Mouse (Mus musculus) stomach, embryonic 14.5 days (tissue): ENCODE measurements around the gene Gm17268. TPM values are rescaled to one million over a fixed set of nuclear protein-coding genes. Genes with fewer than 3 reads are reported as not detected.
A peak's percentile ranks its signal among the peaks of the same experiment; 100 is the strongest.

ENCODE experiments used
- ATAC-seq: fragments of 200-750 bp; cut with Nextera tagmentation; 2 replicates; pipeline ENCODE4 v1.8.0; 2017; ENCODE audit warnings: low read depth, moderate TSS enrichment; ENCODE audit not compliant: insufficient number of reproducible peaks, insufficient read depth, low FRiP score
- H3K27ac ChIP-seq: fragments of 300-500 bp; sonication (generic); 2 replicates; pipeline ENCODE4 v1.5.1; 2014; ENCODE audit warnings: mild to moderate bottlenecking, low read length, moderate library complexity, mixed read lengths
- H3K27me3 ChIP-seq: fragments of 300-500 bp; sonication (generic); 2 replicates; pipeline ENCODE4 v1.6.1; 2014; ENCODE audit warnings: low read length, control low read depth, mixed read lengths; ENCODE audit not compliant: control insufficient read depth, insufficient read depth
- H3K36me3 ChIP-seq: fragments of 300-500 bp; sonication (generic); 2 replicates; pipeline ENCODE4 v1.6.1; 2014; ENCODE audit warnings: mild to moderate bottlenecking, control low read depth, low read length, moderate library complexity, mixed read lengths; ENCODE audit not compliant: control insufficient read depth, insufficient read depth
- H3K4me1 ChIP-seq: fragments of 300-500 bp; sonication (generic); 2 replicates; pipeline ENCODE4 v1.6.1; 2014; ENCODE audit warnings: low read length, control low read depth, mixed read lengths; ENCODE audit not compliant: control insufficient read depth, insufficient read depth
- H3K4me2 ChIP-seq: fragments of 300-500 bp; sonication (generic); replicated peaks from 2 replicates; pipeline ENCODE4 v1.6.1; 2014; ENCODE audit warnings: low read depth, low read length, control low read depth
- H3K4me3 ChIP-seq: fragments of 300-500 bp; sonication (generic); 2 replicates; pipeline ENCODE4 v1.5.1; 2014; ENCODE audit warnings: low read depth, low read length, control low read depth
- H3K9ac ChIP-seq: fragments of 300-500 bp; sonication (generic); replicated peaks from 2 replicates; pipeline ENCODE4 v1.6.1; 2014; ENCODE audit warnings: low read depth, mild to moderate bottlenecking, control low read depth, low read length, moderate library complexity, mixed read lengths
- H3K9me3 ChIP-seq: fragments of 300-500 bp; sonication (generic); 2 replicates; pipeline ENCODE4 v1.6.1; 2016; ENCODE audit warnings: low read depth, low read length, control low read depth; ENCODE audit not compliant: control insufficient read depth
- WGBS: fragments of 180-500 bp; shearing (Covaris S2); extraction: QIAGEN DNeasy Blood & Tissue Kit; methylation state at CpG from one replicate; pipeline ENCODE4 v1.1.7; 2014; 5-methylcytosine and 5-hydroxymethylcytosine counted together
- polyA plus RNA-seq: library from polyadenylated mRNA; unstranded; fragments of >200 nt; fragmentation: Nextera tagmentation; extraction: Ambion mirVana; gene quantifications from 2 replicates; pipeline ENCODE4 v1.2.1, GENCODE M21; 2014

Gm17268 gene
- polyA plus RNA-seq, 1 experiment from 2014 or later = not detected

DNA sequence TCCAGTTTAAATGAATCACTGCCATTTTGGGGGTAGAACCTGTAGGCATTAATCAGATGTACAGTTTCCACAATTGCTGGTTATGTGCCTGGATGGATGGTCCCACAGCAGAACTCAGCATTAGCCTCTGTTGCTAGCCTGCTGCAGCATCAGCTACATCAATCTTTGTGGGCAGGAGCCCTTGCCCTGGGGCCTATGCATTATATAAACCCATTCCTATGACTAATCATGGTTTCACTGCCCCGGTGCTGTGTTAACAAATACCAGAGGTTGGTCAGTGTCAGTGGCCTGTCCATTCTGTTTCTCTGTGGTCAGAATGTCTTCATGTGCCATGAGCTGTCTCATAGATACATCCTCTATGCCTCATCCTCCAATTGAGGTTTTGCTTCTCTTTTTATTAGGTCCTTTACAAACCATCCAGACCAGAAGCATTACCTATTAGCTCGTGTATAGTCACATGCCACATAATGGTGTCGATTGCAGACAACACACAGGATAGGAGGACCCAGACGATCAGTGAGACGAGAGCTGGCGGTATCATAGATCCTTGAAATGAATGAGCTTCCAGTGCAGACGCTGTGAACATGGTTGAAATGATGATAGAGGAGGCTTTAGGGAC lies 28.7 kb upstream of the Gm17268 start:
- Histone ChIP-seq H3K9me3 (no peaks in the 10 kb centered on the region), H3K4me2 (no peak overlapping the region), H3K9ac (no peak overlapping the region), H3K4me3 (no peak overlapping the region), H3K27me3 (no peaks in the 10 kb centered on the region), H3K27ac (no peak overlapping the region), H3K4me1 (no peaks in the 10 kb centered on the region), H3K36me3 (no peaks in the 10 kb centered on the region)
- ATAC-seq = no peak
- WGBS = 77% methylated on average over 7 of the region's 7 CpGs

- no peaks in the 10 kb centered on the region for H3K36me3 ChIP-seq
- no peak overlapping the region for H3K4me2 ChIP-seq
- no peak for ATAC-seq
- H3K9me3 ChIP-seq = no peaks in the 10 kb centered on the region
- WGBS = 71% methylated on average over 2 of the region's 2 CpGs
- no peak overlapping the region for H3K9ac ChIP-seq
- no peak overlapping the region for H3K27ac ChIP-seq
- no peaks in the 10 kb centered on the region for H3K4me1 ChIP-seq
- no peaks in the 10 kb centered on the region for H3K27me3 ChIP-seq
- H3K4me3 ChIP-seq = no peak overlapping the region
These were observed 25.1 kb upstream of the Gm17268 start for GRCm38 (mm10) chr11:82063454-82063853.

DNA sequence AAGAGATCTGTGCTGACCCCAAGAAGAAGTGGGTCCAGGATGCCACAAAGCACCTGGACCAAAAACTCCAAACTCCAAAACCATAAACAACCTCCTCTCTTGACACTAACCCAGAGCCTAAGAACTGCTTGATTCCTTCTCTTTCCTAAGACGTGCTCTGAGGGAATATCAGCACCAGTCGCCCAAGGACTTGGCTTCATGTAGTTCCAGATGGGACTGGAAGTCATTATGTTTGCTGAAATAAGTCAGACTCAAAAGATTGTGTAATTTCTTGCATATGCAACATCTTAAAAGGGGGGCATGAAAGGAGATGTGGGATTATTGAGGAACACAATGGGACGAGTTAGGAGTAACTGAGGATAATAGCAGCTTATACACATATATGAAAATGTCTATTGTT lies 23.9 kb upstream of the Gm17268 start:
- no peaks in the 10 kb centered on the region for H3K27me3 ChIP-seq
- H3K27ac ChIP-seq = no peak overlapping the region
- H3K4me3 ChIP-seq = no peak overlapping the region
- H3K9ac ChIP-seq = no peak overlapping the region
- no peaks in the 10 kb centered on the region for H3K4me1 ChIP-seq
- ATAC-seq = no peak
- H3K4me2 ChIP-seq = no peak overlapping the region
- 79% methylated on average over 3 of the region's 3 CpGs for WGBS
- H3K36me3 ChIP-seq = no peaks in the 10 kb centered on the region
- no peaks in the 10 kb centered on the region for H3K9me3 ChIP-seq

DNA sequence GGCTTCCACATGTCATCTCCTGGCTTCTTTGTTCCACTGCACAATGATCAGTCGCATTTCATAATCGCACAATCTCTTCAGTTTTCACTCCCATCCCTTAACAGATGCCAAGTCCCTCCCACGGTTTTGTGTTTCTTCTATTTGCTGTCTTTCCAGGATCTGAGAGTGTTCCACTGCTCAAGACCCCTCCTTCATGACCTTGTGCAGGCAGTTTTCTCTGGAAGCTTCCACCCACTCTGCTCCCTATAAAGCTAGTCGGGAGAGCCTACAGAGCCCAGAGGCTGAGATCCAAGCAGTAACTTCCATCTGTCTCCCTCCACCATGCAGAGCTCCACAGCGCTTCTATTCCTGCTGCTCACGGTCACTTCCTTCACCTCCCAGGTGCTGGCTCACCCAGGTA lies 19.3 kb upstream of the Gm17268 start, which contains the start of gene Ccl11:
Gene Ccl11, plus strand, starts transcription at position 178 of the 400 bp plus-strand sequence.
- no peak for ATAC-seq
- Histone ChIP-seq H3K9me3 (no peaks in the 10 kb centered on the region), H3K9ac (0 out of 2 replicates have a peak within 1 kb of the TSS, but pooled peaks have one; percentile 1), H3K4me3 (peak within 1 kb of the TSS; percentile 12; the same call in 1 of the 2 replicates), H3K27me3 (no peaks in the 10 kb centered on the region), H3K4me1 (no peaks in the 10 kb centered on the region), H3K27ac (no peak within 1 kb of the TSS), H3K4me2 (peak within 1 kb of the TSS; percentile 22), H3K36me3 (no peaks in the 10 kb centered on the region)
- WGBS = 63% methylated on average over 6 of the region's 6 CpGs

GRCm38 (mm10) chr11:82053849-82054248 lies 15.5 kb upstream of the Gm17268 start:
- no peak overlapping the region for H3K4me3 ChIP-seq
- H3K4me2 ChIP-seq = no peak overlapping the region
- H3K27ac ChIP-seq = no peak overlapping the region
- 84% methylated on average over 7 of the region's 7 CpGs for WGBS
- no peaks in the 10 kb centered on the region for H3K4me1 ChIP-seq
- no peak overlapping the region for H3K9ac ChIP-seq
- H3K36me3 ChIP-seq = no peaks in the 10 kb centered on the region
- H3K27me3 ChIP-seq = no peaks in the 10 kb centered on the region
- no peak for ATAC-seq
- no peaks in the 10 kb centered on the region for H3K9me3 ChIP-seq

DNA sequence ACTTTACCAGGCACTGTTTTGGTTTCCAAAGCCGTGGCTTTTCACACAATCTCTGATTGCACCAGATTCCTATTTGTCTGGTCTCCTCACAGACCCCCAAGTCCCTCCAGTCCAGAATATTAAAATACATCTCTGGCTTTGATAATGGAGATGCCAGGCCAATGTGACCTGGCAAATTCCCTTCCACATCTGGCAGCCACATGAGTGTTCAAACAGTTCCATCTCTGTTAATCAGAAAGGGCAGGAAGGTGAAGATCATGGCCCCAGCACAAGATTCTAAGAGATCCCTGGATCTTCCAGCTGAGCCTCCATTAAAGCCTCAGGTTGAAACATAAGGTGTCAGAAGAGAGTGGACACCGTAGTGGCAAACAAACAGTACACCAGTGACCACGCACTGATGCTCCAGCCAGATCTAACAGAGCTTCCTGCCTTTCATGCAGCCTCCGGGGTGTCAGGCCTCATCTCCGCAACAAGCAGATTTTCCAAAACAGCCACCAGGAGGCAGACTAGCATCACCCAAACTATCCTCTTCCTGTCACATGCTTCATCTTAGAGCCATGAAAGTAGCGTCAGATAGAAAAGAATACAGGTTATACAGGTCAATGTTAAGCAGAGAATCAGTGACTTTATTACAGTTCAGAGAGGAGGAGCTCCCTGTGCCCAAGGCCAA lies 9.5 kb upstream of the Gm17268 start:
- Histone ChIP-seq H3K27me3 (no peaks in the 10 kb centered on the region), H3K4me3 (no peak overlapping the region), H3K9ac (no peak overlapping the region), H3K36me3 (no peaks in the 10 kb centered on the region), H3K9me3 (no peaks in the 10 kb centered on the region), H3K4me1 (no peaks in the 10 kb centered on the region), H3K27ac (no peak overlapping the region), H3K4me2 (no peak overlapping the region)
- ATAC-seq = no peak
- WGBS = 41% methylated on average over 6 of the region's 6 CpGs

DNA sequence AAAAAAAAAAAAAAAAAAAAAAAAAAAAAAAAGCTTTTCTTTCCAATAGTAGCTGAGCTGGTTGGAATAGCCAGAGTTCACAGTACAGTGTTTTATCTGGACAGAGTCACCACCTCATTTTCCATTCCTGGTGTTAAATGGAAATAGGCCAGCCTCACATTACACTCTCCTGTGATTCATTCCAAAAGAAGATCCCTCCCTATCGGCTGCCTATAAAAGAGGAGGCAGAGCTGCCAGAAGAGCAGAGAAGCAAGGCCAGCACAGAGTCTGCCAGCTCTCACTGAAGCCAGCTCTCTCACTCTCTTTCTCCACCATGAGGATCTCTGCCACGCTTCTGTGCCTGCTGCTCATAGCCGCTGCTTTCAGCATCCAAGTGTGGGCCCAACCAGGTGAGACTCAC lies 7.1 kb upstream of the Gm17268 start, which contains the start of gene Ccl7:
Gene Ccl7, plus strand, starts transcription at position 242 of the 400 bp plus-strand sequence.
- Histone ChIP-seq H3K4me2 (no peak within 1 kb of the TSS), H3K9ac (no peak within 1 kb of the TSS), H3K9me3 (no peaks in the 10 kb centered on the region), H3K36me3 (no peaks in the 10 kb centered on the region), H3K4me3 (no peak within 1 kb of the TSS), H3K4me1 (no peaks in the 10 kb centered on the region), H3K27me3 (no peaks in the 10 kb centered on the region), H3K27ac (no peak within 1 kb of the TSS)
- 75% methylated on average over 3 of the region's 3 CpGs for WGBS
- ATAC-seq = no peak

- Histone ChIP-seq H3K9ac (no peak overlapping the region), H3K9me3 (no peaks in the 10 kb centered on the region), H3K36me3 (no peaks in the 10 kb centered on the region), H3K4me3 (no peak overlapping the region), H3K4me1 (no peaks in the 10 kb centered on the region), H3K27me3 (no peaks in the 10 kb centered on the region), H3K27ac (no peak overlapping the region), H3K4me2 (no peak overlapping the region)
- WGBS = 79% methylated on average over 4 of the region's 4 CpGs
- no peak for ATAC-seq
These were observed 3.3 kb upstream of the Gm17268 start for GRCm38 (mm10) chr11:82041671-82042080.
